Mouse (Mus musculus): Measurements from ENCODE around the gene Fcgr2b. TPM values are rescaled to one million over a fixed set of nuclear protein-coding genes. Genes with fewer than 3 reads are reported as not detected.

The Fcgr2b gene
- 3.0 and 4.2 TPM in 2 replicates for polyA plus RNA-seq (2015; fragmentation: Nextera tagmentation; extraction: Ambion mirVana)

DNA sequence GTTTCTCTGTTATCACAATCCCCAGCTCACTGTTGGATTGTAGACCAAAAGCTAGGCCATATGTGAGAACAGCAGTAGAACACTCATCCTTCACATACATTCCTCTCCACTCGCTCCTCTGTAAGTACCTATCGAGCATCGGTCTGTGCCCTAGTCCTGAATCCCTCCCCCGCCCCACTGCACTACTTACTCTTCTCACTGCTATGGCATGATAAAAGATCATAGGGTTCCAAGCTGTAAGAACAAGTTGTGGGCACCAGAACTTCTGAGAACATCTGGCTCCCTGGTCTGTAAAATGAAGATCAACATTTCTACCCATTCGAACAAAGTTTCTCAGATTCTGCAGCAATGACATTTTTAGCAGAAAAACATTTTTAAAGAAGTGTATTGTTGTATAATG lies at the start of gene Fcgr2b:
TSS of gene Fcgr2b (minus strand) at position 101 of the 400 bp plus-strand sequence.
- no peak for ATAC-seq (ENCODE audit: low read depth)
- no peak within 1 kb of the TSS for H3K9ac ChIP-seq (ENCODE audit: low read length)
- no peaks in the 10 kb centered on the region for H3K36me3 ChIP-seq (ENCODE audit: control insufficient read depth, insufficient read depth, low read length)
- no peaks in the 10 kb centered on the region for H3K9me3 ChIP-seq (ENCODE audit: control insufficient read depth, low read length)
- no peak within 1 kb of the TSS for H3K4me2 ChIP-seq (ENCODE audit: low read depth, low read length)
- no peak within 1 kb of the TSS for H3K4me3 ChIP-seq (ENCODE audit: low read length)
- H3K27ac ChIP-seq (ENCODE audit: low read length), result no peak within 1 kb of the TSS
- H3K27me3 ChIP-seq (ENCODE audit: control insufficient read depth, insufficient read depth, low read depth, low read length), result no peaks in the 10 kb centered on the region
- H3K4me1 ChIP-seq (replicated peaks; ENCODE audit: control insufficient read depth, insufficient read depth, low read length), result no peaks in the 10 kb centered on the region
- WGBS, result 76% methylated on average over 5 of the region's 5 CpGs

DNA sequence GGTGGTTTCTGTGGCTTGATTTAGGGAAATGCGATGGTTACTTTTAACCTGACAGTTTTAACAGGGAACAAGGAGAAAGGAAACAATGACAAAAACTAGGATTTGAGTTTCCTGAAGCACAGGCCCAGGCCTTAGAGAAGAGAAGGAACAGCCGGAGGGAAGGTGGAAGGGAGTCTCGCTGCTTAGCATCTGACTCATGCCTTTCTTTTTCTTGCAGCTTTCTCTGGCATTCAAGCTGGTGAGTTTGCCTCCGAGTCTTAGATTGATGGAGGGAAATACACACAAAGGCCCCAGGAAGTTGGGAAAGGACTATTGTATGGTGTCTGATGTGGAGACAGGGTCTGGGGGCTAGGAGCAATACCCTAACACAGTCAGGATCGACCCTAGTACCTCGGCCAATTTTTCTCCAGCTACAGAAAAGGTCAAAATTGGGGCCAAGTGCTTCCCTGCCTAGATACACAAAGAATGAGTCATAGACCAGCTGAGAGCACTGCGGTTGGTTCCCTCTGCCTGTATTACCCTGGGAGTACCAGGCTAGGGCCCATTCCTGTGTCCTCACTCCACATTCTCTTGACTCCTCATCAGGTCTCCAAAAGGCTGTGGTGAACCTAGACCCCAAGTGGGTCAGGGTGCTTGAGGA lies 43.1 kb upstream of the Fcgr2b start:
- no peaks in the 10 kb centered on the region; the same call in 1 of the 2 replicates for H3K9me3 ChIP-seq (ENCODE audit: control insufficient read depth, low read length)
- no peak overlapping the region for H3K4me3 ChIP-seq (ENCODE audit: low read length)
- 56% methylated on average over 7 of the region's 7 CpGs for WGBS
- no peak for ATAC-seq (ENCODE audit: low read depth)
- H3K4me1 ChIP-seq (replicated peaks; ENCODE audit: control insufficient read depth, insufficient read depth, low read length), result no peaks in the 10 kb centered on the region
- H3K4me2 ChIP-seq (ENCODE audit: low read depth, low read length), result no peak overlapping the region
- H3K27me3 ChIP-seq (ENCODE audit: control insufficient read depth, insufficient read depth, low read depth, low read length), result no peaks in the 10 kb centered on the region
- no peak overlapping the region for H3K9ac ChIP-seq (ENCODE audit: low read length)
- no peaks in the 10 kb centered on the region for H3K36me3 ChIP-seq (ENCODE audit: control insufficient read depth, insufficient read depth, low read length)
- no peak overlapping the region for H3K27ac ChIP-seq (ENCODE audit: low read length)

DNA sequence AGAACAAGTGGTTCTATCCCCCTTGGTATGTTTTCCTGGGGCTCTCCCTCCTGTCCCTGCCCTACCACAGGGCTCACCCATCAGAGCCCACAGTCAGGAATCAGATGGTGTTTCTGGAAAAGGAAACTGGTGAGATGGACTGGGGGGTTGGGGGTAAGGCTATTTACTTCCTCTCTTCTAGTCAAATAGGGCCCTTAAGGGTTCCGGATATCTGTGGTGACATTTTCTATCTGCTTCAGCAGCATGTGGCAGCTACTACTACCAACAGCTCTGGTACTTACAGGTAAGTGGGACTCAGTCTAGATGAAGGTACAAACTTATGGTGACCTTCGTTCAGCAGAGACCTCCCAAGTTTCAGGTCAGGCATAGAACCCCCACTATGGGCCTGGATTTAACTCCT lies 42.4 kb upstream of the Fcgr2b start, which contains the start of gene Fcgr4:
TSS of gene Fcgr4 (plus strand) at position 184 of the 400 bp plus-strand sequence.
- Histone ChIP-seq H3K4me1 (replicated peaks; ENCODE audit: control insufficient read depth, insufficient read depth, low read length) (no peaks in the 10 kb centered on the region), H3K36me3 (ENCODE audit: control insufficient read depth, insufficient read depth, low read length) (no peaks in the 10 kb centered on the region), H3K9ac (ENCODE audit: low read length) (no peak within 1 kb of the TSS), H3K27me3 (ENCODE audit: control insufficient read depth, insufficient read depth, low read depth, low read length) (no peaks in the 10 kb centered on the region), H3K4me2 (ENCODE audit: low read depth, low read length) (no peak within 1 kb of the TSS), H3K9me3 (ENCODE audit: control insufficient read depth, low read length) (no peaks in the 10 kb centered on the region; the same call in 1 of the 2 replicates), H3K27ac (ENCODE audit: low read length) (no peak within 1 kb of the TSS), H3K4me3 (ENCODE audit: low read length) (no peak within 1 kb of the TSS)
- WGBS, result 84% methylated on average over 2 of the region's 2 CpGs
- ATAC-seq (ENCODE audit: low read depth), result no peak

DNA sequence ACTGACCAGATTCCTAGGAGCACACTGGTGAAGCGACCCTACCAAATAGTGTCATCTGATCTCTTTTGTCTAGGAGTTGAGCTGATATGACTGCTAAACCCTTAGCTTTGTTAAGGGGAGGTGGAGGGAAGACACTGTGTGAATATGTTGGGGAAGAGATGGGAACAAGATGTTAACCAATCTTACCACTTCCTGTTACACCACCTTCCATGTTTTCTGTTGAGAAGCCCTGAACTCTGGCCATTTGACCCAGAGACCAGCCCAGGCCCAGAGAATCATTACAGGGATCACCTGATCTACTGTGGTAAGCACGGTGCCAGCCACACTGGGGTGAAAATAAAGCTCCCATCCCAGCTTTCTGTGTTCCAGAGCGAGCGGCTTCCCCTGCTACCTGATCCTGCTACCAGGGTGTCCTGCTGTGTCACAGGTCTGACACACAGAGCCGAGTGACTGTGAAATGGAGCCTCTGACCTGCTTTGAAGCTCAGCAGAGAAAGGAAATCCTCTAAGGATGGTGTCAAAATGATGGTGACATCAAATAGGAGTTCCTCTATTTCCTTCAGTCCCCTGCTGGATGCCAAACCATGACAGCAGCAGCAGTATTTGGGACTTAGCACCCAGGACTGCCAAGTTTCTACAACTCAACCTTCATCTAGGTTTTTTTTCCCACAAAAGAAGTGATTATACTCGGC lies 41.3 kb upstream of the Fcgr2b start:
- H3K27me3 ChIP-seq (ENCODE audit: control insufficient read depth, insufficient read depth, low read depth, low read length), result no peaks in the 10 kb centered on the region
- no peaks in the 10 kb centered on the region for H3K36me3 ChIP-seq (ENCODE audit: control insufficient read depth, insufficient read depth, low read length)
- no peaks in the 10 kb centered on the region for H3K4me1 ChIP-seq (replicated peaks; ENCODE audit: control insufficient read depth, insufficient read depth, low read length)
- no peak overlapping the region for H3K4me2 ChIP-seq (ENCODE audit: low read depth, low read length)
- no peak overlapping the region for H3K27ac ChIP-seq (ENCODE audit: low read length)
- H3K9ac ChIP-seq (ENCODE audit: low read length), result no peak overlapping the region
- 38% methylated on average over 6 of the region's 6 CpGs for WGBS
- no peak for ATAC-seq (ENCODE audit: low read depth)
- no peak overlapping the region for H3K4me3 ChIP-seq (ENCODE audit: low read length)
- no peaks in the 10 kb centered on the region; the same call in 1 of the 2 replicates for H3K9me3 ChIP-seq (ENCODE audit: control insufficient read depth, low read length)

DNA sequence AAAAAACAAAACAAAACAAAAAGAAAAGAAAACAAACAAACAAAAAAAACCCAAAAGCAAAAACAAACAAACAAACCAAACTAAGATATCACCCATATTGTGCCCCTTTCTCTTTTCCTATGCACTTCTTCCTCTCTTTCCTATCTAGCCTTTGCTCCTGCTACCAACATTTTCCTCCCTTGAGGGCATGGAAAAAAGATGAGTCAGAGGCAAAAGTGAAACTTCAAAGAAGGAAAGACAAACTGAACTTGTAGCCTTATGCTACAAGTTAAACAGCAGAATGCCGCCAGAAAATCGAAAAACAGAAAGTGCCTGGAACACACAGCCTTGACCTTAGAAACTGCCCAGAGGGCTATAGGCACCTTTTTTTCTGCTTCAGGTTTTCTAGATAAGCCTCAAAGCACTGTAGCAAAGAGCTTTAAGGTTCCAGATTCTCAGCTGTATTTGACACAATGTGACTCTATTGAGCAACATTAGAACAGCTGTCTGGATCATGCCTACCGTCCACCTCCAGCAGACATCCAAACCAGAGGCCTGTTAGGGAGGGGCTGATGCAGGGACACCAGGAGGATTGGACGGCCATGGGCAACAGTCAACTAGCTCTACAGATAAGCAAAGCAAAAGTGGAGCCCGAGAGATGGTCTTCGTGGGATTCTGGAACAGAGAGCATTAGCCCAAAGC lies 40.5 kb upstream of the Fcgr2b start:
- no peak overlapping the region for H3K9ac ChIP-seq (ENCODE audit: low read length)
- no peaks in the 10 kb centered on the region for H3K36me3 ChIP-seq (ENCODE audit: control insufficient read depth, insufficient read depth, low read length)
- no peak overlapping the region for H3K27ac ChIP-seq (ENCODE audit: low read length)
- no peaks in the 10 kb centered on the region; the same call in 1 of the 2 replicates for H3K9me3 ChIP-seq (ENCODE audit: control insufficient read depth, low read length)
- no peaks in the 10 kb centered on the region for H3K27me3 ChIP-seq (ENCODE audit: control insufficient read depth, insufficient read depth, low read depth, low read length)
- ATAC-seq (ENCODE audit: low read depth), result no peak
- H3K4me1 ChIP-seq (replicated peaks; ENCODE audit: control insufficient read depth, insufficient read depth, low read length), result no peaks in the 10 kb centered on the region
- no peak overlapping the region for H3K4me3 ChIP-seq (ENCODE audit: low read length)
- H3K4me2 ChIP-seq (ENCODE audit: low read depth, low read length), result no peak overlapping the region
- 72% methylated on average over 6 of the region's 6 CpGs for WGBS

DNA sequence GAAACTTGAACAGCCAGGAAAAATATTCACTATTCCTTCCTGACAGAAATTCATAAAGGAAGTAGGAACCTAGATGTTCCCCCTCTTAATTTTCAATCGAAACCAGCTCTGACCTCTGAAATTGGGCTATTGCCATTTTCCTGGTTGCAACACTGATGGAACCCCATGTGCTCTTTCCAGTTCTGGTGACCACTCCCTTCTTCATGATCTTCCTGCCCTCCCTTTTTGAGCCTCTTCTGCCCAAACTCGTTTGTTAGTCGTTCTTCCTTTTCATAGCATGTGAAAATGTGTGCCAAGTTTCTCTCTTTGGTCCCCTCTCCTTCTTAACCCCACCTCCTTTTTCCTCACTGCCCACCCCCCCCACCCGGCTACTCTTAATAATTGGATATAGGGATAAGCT lies 35.4 kb upstream of the Fcgr2b start:
- H3K9ac ChIP-seq (ENCODE audit: low read length), result no peak overlapping the region
- H3K9me3 ChIP-seq (ENCODE audit: control insufficient read depth, low read length), result no peaks in the 10 kb centered on the region; the same call in 1 of the 2 replicates
- ATAC-seq (ENCODE audit: low read depth), result no peak

DNA sequence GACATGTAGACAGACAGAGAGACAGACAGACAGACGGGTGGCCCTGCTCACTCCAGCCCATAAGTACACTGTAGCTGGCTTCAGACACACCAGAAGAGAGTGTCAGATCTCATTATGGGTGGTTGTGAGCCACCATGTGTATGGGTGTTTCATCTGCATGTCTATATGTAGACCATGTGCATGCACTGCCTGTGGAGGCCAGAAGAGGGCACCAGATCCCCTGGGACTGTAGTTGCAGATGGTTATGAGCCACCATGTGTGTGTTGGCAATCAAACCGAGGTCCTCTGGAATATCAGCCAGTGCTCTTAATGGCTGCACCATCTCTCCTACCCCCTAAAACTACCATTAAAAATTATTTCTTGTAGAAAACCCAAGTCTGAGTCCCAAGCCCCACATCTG lies 30.6 kb upstream of the Fcgr2b start:
- Histone ChIP-seq H3K27ac (ENCODE audit: low read length) (no peak overlapping the region), H3K4me3 (ENCODE audit: low read length) (no peak overlapping the region), H3K9me3 (ENCODE audit: control insufficient read depth, low read length) (no peaks in the 10 kb centered on the region), H3K27me3 (ENCODE audit: control insufficient read depth, insufficient read depth, low read depth, low read length) (no peaks in the 10 kb centered on the region), H3K4me2 (ENCODE audit: low read depth, low read length) (no peak overlapping the region), H3K4me1 (replicated peaks; ENCODE audit: control insufficient read depth, insufficient read depth, low read length) (no peaks in the 10 kb centered on the region), H3K36me3 (ENCODE audit: control insufficient read depth, insufficient read depth, low read length) (no peaks in the 10 kb centered on the region), H3K9ac (ENCODE audit: low read length) (no peak overlapping the region)
- WGBS, result 80% methylated on average over 2 of the region's 2 CpGs
- no peak for ATAC-seq (ENCODE audit: low read depth)

More for the DNA sequence above, 35.4 kb upstream of the Fcgr2b start:
- 77% methylated on average over 4 of the region's 4 CpGs for WGBS
- Histone ChIP-seq H3K27me3 (ENCODE audit: control insufficient read depth, insufficient read depth, low read depth, low read length) (no peaks in the 10 kb centered on the region), H3K36me3 (ENCODE audit: control insufficient read depth, insufficient read depth, low read length) (no peaks in the 10 kb centered on the region), H3K4me1 (replicated peaks; ENCODE audit: control insufficient read depth, insufficient read depth, low read length) (no peaks in the 10 kb centered on the region), H3K4me2 (ENCODE audit: low read depth, low read length) (no peak overlapping the region), H3K4me3 (ENCODE audit: low read length) (no peak overlapping the region), H3K27ac (ENCODE audit: low read length) (no peak overlapping the region)

DNA sequence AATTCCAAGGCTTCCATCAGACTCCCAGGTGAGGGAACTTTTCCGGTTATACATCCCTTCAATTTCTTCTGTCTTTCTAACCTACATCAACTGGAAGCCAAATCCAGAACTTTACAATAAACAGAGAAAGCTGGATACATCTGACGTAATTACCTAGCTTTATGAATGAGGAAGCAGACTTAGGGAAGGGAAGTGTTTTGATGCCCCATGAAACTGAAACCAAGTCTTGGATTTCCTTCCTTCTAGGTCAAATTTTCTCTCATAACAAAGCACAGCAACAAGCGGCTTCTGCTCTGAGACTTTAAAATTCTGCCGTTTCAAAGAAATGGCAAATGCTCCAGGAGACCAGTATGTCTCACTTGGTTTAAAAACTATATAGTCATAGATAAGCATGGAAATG lies 30.0 kb upstream of the Fcgr2b start:
- no peaks in the 10 kb centered on the region for H3K36me3 ChIP-seq (ENCODE audit: control insufficient read depth, insufficient read depth, low read length)
- ATAC-seq (ENCODE audit: low read depth), result no peak
- H3K4me3 ChIP-seq (ENCODE audit: low read length), result no peak overlapping the region
- H3K9me3 ChIP-seq (ENCODE audit: control insufficient read depth, low read length), result no peaks in the 10 kb centered on the region
- no peak overlapping the region for H3K27ac ChIP-seq (ENCODE audit: low read length)
- H3K9ac ChIP-seq (ENCODE audit: low read length), result no peak overlapping the region
- no peak overlapping the region for H3K4me2 ChIP-seq (ENCODE audit: low read depth, low read length)
- H3K4me1 ChIP-seq (replicated peaks; ENCODE audit: control insufficient read depth, insufficient read depth, low read length), result no peaks in the 10 kb centered on the region
- H3K27me3 ChIP-seq (ENCODE audit: control insufficient read depth, insufficient read depth, low read depth, low read length), result no peaks in the 10 kb centered on the region
- WGBS, result 83% methylated on average over 4 of the region's 4 CpGs

DNA sequence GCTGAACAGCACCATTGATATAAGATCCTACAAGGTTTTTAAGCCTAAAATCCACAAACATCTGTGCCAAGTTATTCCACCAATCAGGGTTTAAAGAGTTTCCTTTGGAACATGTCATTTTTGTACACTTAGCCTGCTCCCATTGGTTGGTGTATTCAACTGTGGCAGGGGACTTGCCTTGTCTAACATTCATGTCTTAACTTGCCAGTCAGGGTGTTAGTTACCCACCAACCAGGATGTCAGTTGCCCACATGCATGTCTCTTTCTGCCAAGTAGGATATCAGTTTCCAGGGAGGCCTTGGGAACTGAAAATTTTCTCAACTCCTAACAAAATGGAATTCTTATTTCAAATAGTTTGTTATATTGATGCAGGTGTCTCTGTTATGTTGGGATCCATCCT lies 29.2 kb upstream of the Fcgr2b start:
- Histone ChIP-seq H3K4me2 (ENCODE audit: low read depth, low read length) (no peak overlapping the region), H3K27ac (ENCODE audit: low read length) (no peak overlapping the region), H3K9me3 (ENCODE audit: control insufficient read depth, low read length) (no peaks in the 10 kb centered on the region), H3K9ac (ENCODE audit: low read length) (no peak overlapping the region), H3K4me1 (replicated peaks; ENCODE audit: control insufficient read depth, insufficient read depth, low read length) (no peaks in the 10 kb centered on the region), H3K36me3 (ENCODE audit: control insufficient read depth, insufficient read depth, low read length) (no peaks in the 10 kb centered on the region), H3K4me3 (ENCODE audit: low read length) (no peak overlapping the region), H3K27me3 (ENCODE audit: control insufficient read depth, insufficient read depth, low read depth, low read length) (no peaks in the 10 kb centered on the region)
- no peak for ATAC-seq (ENCODE audit: low read depth)
